Mouse (Mus musculus): ENCODE results near the gene Oaz3.

Gene Oaz3

GRCm38 (mm10) chr3:94386671-94387070, 57.0 kb downstream of the Oaz3 start:
- no peak for DNase-seq

DNA sequence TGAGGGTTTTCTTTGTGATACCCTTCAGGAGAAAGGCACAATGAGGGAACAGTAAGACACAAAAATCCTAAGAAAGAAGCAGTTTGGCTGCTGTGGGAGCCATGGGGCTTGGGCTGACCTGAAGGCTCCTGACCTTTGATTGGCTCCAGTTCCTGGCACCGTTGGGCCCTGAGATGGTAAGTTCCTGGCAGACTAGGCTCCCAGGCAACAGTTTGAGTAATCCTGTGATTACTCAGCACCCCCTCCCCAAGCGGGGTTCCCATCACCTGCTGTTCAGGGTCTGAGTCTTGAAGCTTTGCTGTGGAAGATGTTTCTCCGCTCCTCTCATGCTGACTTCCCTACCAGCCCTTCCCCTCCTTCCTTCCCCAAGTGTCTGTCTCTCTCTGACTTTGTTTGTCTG, 60.2 kb downstream of the Oaz3 start:
- DNase-seq = no peak

All from right cerebral cortex, adult 18-20 months (tissue).